Mouse (Mus musculus) left cerebral cortex, adult 9 months (tissue): ENCODE measurements around the gene Cntn4.

ENCODE experiments used
- DNase-seq, 2 experiments: peaks; one replicate each; pipeline ENCODE4 v3.0.0; 2022; ENCODE audit warnings: low spot score in 2 of 2

Cntn4 gene

DNA sequence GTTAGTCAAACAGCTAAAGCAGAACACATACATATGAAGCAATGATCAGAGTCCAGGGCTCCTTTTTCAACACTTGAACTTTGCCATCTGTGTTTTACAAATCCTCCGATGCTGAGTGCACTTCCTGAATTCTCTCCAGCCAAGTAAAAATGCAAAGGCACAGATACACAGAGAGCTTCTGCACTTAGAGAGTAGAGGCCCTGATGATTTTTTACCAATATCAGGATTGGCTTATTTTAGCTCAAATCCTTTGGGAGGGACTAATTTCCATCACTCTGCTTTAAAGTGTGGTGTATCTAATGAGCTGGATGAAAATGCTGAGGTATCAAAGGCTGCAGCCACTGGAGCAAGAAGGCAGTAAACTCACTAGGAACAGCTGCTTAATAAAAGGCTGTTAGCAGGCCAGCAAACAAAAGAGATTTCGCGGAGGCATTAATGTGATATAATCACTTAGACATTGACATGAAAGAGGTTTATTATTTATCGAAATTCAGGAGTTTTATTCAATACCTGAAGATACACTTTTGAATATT lies 400.7 kb downstream of the Cntn4 start:
- DNase-seq = no peak

- no peak for DNase-seq
Measured at GRCm38 (mm10) chr6:106078629-106079028, 401.2 kb downstream of the Cntn4 start.

GRCm38 (mm10) chr6:106097856-106098255 lies 420.4 kb downstream of the Cntn4 start:
- no peak for DNase-seq

DNA sequence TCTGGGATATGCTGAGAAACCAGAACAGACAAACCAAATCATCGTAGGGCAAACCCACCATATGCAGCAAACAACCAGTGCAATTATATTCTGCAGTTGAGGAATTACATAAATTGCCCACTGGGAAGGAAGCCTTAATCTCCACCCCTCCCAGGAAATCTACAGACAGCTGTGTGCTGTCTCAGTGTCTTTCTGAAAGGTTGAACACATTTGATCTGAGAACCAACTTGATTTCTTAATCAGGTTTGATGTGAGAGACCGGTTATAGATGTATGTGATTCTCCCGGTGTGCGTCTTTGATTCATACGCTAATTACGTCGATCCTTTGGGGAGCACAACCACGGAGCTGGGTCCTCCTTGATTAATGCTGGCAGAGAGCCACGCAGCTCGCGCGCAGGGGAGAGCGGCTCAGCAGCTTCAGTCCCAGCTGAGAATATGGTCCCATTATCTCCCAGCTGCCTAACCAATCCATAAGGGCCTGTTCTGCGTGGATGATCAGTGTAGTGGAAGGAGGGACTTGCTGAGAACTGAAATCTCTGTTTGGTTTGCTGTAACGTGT lies 441.1 kb downstream of the Cntn4 start:
- peak; percentile 36 to 64 for DNase-seq

DNA sequence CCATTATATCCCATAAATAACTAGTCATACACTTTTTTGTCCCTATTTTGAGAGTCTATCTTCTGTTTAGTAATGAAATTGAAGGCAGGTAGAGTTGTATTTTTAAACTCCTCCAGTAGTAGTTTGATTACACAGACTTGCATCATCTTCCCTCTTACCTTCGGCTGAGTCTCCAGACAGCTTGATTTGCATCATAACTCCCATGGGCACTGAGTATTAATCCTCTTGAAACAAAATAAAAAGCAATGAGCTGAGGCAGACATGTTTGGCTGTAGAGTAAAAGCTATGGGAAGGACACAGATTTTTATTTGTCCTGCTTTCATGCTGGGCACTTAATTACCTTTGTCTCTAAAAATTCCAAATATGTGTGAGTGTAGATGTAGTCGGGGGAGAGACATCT lies 476.1 kb downstream of the Cntn4 start:
- no peak for DNase-seq

GRCm38 (mm10) chr6:106155362-106155761 lies 477.9 kb downstream of the Cntn4 start:
- no peak for DNase-seq

GRCm38 (mm10) chr6:106177546-106177945 lies 500.1 kb downstream of the Cntn4 start:
- DNase-seq = peak in 1 of 2 experiments; percentile 46

DNA sequence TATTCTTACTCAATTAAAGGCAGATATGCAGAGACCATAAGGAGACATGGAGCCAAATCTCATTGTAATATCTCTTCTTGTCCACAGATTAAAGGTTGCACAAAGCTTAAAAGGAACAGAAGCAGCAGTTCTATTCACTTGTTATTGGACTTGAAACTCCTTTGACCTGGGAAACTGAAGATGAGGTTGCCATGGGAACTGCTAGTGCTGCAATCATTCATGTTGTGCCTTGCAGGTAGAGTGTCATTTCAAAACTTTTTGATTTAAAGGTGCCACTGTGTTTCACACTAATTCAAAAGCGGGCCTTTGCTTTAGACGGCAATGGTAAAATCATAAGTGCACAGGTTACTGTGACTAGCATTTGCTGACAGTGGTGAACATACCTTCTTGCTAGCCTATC lies 504.1 kb downstream of the Cntn4 start:
- DNase-seq = no peak

DNA sequence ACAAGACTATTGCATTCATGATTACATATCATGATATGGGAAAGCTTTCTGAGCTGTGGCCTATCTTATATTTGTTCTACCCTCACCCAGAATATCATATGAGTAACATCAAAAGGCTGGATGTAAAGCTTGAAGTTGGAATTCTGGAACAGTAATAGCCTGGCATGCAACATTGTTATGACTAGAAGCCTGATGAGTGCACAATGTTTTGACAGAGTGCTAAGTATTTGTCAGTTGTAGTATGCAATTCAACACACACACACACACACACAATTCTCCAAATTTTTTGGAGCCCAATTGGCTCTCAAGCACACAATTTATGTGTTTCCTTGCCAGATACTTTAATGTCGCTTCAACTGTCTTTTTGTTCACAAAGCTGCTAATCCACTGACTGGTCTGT lies 523.5 kb downstream of the Cntn4 start:
- no peak for DNase-seq

DNA sequence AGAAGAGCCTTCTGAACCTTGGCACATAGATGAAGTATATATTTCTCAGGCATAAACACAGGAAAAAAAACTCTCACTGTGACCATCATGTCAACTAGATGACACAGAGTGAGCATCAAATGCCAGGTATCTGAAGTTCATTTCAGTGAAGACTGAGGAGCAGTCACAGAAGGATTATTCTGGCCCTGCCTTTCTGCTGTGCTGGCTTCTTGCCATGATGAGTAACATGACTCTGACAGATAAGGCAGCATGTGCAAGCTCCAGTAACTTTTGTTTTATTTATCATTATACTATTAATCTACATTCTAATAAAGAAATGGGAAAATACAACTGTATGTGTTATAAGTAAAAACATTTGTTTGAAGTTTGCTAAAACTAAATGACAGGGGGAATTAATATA lies 529.9 kb downstream of the Cntn4 start:
- no peak for DNase-seq

GRCm38 (mm10) chr6:106213071-106213470 lies 535.6 kb downstream of the Cntn4 start:
- DNase-seq = peak; percentile 25 to 68

GRCm38 (mm10) chr6:106237046-106237948 lies 559.8 kb downstream of the Cntn4 start:
- no peak for DNase-seq

GRCm38 (mm10) chr6:106241553-106241952 lies 564.1 kb downstream of the Cntn4 start:
- DNase-seq = no peak

DNA sequence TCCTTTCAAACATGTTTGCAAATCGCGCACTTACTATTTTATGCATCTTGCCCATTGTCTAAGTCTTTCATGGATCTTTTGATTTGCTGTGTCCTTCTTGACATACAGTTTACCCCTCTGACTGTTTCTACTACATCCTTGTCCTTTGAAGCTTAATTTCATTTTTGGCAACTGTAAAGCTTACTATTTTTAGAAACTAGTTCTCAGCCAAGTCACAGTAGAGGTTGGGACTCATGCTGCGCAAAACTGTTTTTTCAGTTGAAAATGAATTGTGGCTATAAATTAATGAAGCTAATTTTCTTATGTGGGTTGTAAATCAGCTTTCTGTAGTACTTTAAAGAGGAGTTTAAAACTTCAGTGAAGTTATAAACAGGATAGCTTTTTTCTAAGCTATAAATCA lies 585.9 kb downstream of the Cntn4 start:
- no peak for DNase-seq

- no peak for DNase-seq
Measured at GRCm38 (mm10) chr6:106265487-106265886, 588.0 kb downstream of the Cntn4 start.

DNA sequence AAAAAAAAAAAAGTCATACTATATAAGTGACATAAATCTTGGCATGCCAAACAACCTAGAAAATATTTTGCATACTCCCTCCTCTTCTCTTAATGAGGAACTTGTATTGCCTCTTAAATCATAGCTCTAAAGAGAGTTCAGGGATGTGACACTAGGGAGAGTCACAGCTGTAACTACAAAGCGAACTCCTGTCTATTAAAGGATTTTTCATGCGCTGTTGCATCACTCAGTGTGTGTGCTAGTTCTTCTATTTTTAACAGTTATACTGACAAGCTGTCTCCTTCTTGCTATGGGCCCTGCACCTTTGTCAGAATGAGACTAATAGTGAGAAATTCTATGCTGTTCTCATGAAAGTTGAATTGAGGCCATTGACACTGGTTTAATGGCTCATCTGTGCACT lies 588.8 kb downstream of the Cntn4 start:
- peak in 1 of 2 experiments; percentile 19 for DNase-seq

DNA sequence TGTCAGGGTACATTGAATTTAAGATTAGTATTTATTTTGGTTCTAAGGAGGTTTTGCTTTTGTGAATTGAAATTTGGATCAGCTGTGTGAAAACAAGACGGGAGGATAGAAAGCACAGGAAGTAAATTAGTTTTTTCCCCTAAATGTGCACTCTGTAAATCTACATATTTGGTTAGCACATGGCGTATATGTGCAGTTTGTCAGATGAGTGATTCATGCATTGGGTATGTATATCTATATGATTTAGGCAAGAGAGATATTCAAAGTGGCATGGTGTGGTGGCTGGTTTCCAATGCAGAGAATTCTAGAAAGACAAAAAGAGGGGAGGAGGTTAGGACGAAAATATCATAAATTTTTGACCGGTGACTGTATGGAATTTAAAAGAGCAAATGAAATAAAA lies 591.3 kb downstream of the Cntn4 start:
- DNase-seq = no peak

- no peak for DNase-seq
Measured at GRCm38 (mm10) chr6:106277139-106277538, 599.7 kb downstream of the Cntn4 start.

DNA sequence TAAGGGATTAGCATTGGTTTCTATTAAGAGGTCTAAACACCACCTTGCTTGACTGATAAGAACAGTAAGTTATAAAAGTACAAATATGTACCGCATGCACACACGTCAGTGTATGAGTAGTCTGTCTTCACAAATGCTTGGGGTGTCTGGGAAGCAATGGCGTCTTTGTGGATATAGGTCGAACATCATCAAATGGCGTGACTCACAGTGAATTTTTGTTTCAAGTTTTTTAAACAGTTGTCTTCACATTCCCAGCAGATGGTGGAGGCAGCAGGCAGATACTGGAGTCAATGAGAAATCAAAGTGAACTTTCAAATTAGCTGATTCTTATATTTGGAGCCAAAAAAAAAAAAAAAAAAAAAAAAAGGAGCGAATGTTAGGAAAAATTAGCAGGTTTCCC lies 604.2 kb downstream of the Cntn4 start:
- DNase-seq = peak in 1 of 2 experiments; percentile 30

DNA sequence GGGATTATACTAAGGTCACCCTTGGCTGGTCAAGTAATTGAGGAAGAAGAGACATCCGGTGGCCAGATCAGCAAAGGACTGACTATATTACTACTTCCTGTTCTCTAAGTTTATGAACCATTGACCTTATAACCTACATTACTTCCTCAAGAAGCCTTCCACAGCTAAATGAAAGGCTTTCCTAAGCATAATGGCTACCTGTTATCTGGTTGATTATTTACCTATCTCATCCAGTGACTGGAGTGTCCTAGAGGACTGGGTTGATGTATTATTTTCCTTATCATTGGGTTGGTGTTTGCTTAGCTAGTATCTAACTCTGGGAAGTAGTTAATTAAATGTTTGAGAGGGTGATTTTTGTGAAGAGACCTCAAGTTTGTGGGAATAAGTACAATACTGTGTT lies 606.4 kb downstream of the Cntn4 start:
- DNase-seq = no peak

DNA sequence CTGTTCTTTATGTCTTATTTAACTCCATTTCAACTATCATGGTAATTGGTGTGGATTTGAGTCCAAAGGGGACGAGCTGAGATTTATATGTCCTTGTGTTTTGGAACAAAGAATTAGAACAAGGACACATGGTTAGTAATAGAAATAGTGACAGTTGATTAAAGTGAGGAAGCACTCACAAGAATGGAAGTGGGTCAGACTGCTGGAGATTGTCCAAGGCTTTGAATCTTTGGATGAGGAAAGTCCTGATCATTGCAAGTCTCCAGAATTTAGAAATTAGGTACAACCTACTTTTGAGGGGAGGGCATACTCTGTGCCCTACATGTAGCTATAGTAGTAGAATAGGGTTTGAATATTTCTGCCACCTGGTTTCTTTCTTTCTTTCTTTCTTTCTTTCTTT lies 622.0 kb downstream of the Cntn4 start:
- no peak for DNase-seq

DNA sequence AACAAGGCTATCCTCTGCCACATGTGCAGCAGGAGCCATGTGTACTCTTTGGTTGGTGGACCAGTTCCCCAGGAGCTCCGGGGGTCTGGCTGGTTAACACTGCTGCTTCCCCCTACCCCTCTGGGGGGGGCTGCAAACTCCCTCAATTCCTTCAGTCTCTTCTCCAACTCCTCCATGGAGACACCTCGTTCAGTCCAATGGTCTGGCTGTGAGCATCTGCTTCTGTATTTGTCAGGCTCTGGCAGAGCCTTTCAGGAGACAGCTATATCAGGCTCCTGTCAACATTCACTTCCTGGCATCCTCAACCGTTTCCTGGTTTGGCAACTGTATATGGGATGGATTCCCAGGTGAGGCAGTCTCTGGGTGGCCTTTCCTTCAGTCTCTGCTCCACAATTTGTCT lies 622.7 kb downstream of the Cntn4 start:
- no peak for DNase-seq

DNA sequence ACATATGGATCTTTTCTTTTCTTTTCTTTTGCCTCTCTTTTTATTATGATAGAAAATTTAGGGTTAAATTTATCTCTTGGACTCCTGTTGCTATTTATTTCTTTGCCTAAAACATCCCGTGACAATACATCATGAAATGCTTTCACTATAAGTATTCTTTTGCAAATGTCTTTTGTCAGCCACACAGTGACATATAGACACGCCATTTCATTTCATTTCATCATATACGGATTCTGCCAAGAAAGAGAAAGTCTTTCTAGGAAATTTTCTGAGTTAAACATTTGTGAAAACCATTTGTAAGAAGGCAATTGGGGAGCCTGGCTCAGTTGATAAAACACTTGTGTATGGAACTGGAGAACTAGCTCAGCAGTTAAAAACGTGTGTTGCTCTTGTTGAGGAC lies 625.0 kb downstream of the Cntn4 start:
- no peak for DNase-seq
